Mouse (Mus musculus): ENCODE measurements at regions not wholly inside any gene's neighbourhood (a gene's known extent, or its start where the extent isn't known, plus 50 kb on each side); places are given as distances from the start of the nearest gene placed in this dataset.

GRCm38 (mm10) chr13:88490104-88490503 lies 331.2 kb upstream of the Edil3 start:
- TF ChIP-seq CTCF (IDR thresholded peaks at IDR 0.05 in 2 of 3, conservative IDR thresholded peaks at IDR 0.05 in 1 of 3; ENCODE audit: control insufficient read depth in 1 of 3, insufficient read depth in 1 of 3, low read depth in 2 of 3, low read length in 3 of 3, poor library complexity in 1 of 3, severe bottlenecking in 1 of 3): no peak
- TF ChIP-seq USF1 (IDR thresholded peaks at IDR 0.05; ENCODE audit: low read depth, low read length): no peak
- TF ChIP-seq RAD21 (IDR thresholded peaks at IDR 0.05; ENCODE audit: low read depth, low read length): no peak
- TF ChIP-seq NRF1 (IDR thresholded peaks at IDR 0.05; ENCODE audit: insufficient read depth, low read depth, low read length, poor library complexity, severe bottlenecking): no peak
- TF ChIP-seq POLR2AphosphoS2 (IDR thresholded peaks at IDR 0.05; ENCODE audit: low read length): no peak
- no peak for TF ChIP-seq GABPA (IDR thresholded peaks at IDR 0.05; ENCODE audit: low read depth, low read length)
- no peak for TF ChIP-seq RCOR1 (IDR thresholded peaks at IDR 0.05; ENCODE audit: low read depth, low read length)
- TF ChIP-seq POLR2A (IDR thresholded peaks at IDR 0.05; ENCODE audit: control insufficient read depth in 1 of 2, insufficient read depth in 1 of 2, low read depth in 1 of 2, low read length in 2 of 2, poor library complexity in 1 of 2): no peak

All from MEL (cell line).